Mouse (Mus musculus): Measurements from ENCODE around the gene Fam83e.

GRCm38 (mm10) chr7:45703521-45704033, 17.4 kb upstream of the Fam83e start:
- no peak for TF ChIP-seq POLR2A (IDR thresholded peaks at IDR 0.05; ENCODE audit: borderline replicate concordance, insufficient read depth, low read length)
- TF ChIP-seq CTCF (IDR thresholded peaks at IDR 0.05; ENCODE audit: borderline replicate concordance, insufficient read depth, low read depth, low read length) = no peak
